ENCODE assay signal across 9 mouse cellular contexts in the genomic region with DNA sequence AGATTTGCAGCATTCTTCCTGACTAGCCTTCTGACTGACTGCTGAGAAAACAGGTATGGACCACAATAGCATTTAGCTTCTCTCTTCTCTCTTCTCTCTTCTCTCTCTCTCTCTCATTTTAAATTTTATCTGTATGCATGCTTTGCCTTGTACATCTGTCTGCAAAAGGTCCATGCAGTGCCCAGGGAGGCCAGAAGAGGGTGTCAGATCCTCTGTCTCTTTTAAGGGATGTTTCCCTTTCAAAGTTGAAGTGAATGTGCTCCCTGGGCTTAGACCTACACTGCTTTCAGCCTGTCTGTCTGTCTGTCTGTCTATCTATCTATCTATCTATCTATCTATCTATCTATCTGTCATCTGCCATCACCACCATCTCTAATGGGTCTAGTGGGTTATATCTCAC. TPM values are rescaled to one million over a fixed set of nuclear protein-coding genes. Genes with fewer than 3 reads are reported as not detected.
DNase-seq lines count a peak whose midpoint lies in the region; ATAC-seq and TF ChIP-seq lines count a peak whose summit lies in the region.
"Had no signal": no experiment of that assay in that cellular context is flagged by ENCODE, and none has a peak within 500 bp of the region (broad histone marks: within the 10 kb centered on the region; RNA-seq: fewer than 3 reads in every experiment).

No protein-coding gene starts in this region.

- H3K4me1 ChIP-seq in embryonic facial prominence, embryonic 10.5 days, result peaks cover 17% of the 10 kb centered on the region
- H3K4me1 ChIP-seq in forebrain, embryonic 10.5 days, result peaks cover 7% of the 10 kb centered on the region
- H3K4me1 ChIP-seq: midbrain, embryonic 12.5 days had no signal

- intact Hi-C loops in left cerebral cortex, adult 2 months (cut with DNase I), result no loop called here
- intact Hi-C loops in left cerebral cortex, postnatal 10 days (cut with DNase I), result no loop called here

- ATAC-seq in frontal cortex, adult (ENCODE audit: low TSS enrichment), result peak; percentile 62
- ATAC-seq in erythroid progenitor cell, adult 5-6 weeks (replicated peaks; ENCODE audit: low FRiP score, poor library complexity, severe bottlenecking), result no peak

- DNase-seq in frontal cortex, postnatal 10 days (ENCODE audit: low spot score in 2 of 2), result no peak
- DNase-seq in left cerebral cortex, adult 2 months (ENCODE audit: extremely low spot score in 1 of 2, low spot score in 2 of 2), result no peak
- DNase-seq in left cerebral cortex, postnatal 10 days (ENCODE audit: extremely low spot score in 1 of 2, low spot score in 2 of 2), result no peak
- peak; percentile 23 to 37 for DNase-seq in B cell, adult 2 months
- peak; percentile 37 for DNase-seq in embryonic facial prominence, embryonic 10.5 days (ENCODE audit: low spot score)
- DNase-seq in forebrain, embryonic 10.5 days (ENCODE audit: extremely low spot score, low spot score), result no peak

- no peaks in the 10 kb centered on the region for H3K9me3 ChIP-seq in embryonic facial prominence, embryonic 10.5 days
- no peaks in the 10 kb centered on the region for H3K9me3 ChIP-seq in forebrain, embryonic 10.5 days
- H3K9me3 ChIP-seq: midbrain, embryonic 12.5 days had no signal

- H3K27ac ChIP-seq in left cerebral cortex, adult 2 months, result no peak overlapping the region
- no peak overlapping the region for H3K27ac ChIP-seq in embryonic facial prominence, embryonic 10.5 days (replicated peaks)
- H3K27ac ChIP-seq in forebrain, embryonic 10.5 days, result no peak overlapping the region
- H3K27ac ChIP-seq: midbrain, embryonic 12.5 days had no signal

- peaks cover 16% of the 10 kb centered on the region; the same call in 1 of the 2 replicates for H3K27me3 ChIP-seq in embryonic facial prominence, embryonic 10.5 days (replicated peaks; ENCODE audit: low read depth, poor library complexity, severe bottlenecking)
- H3K27me3 ChIP-seq in forebrain, embryonic 10.5 days (ENCODE audit: poor library complexity, severe bottlenecking), result peaks cover 8% of the 10 kb centered on the region; the same call in 1 of the 2 replicates
- H3K27me3 ChIP-seq: midbrain, embryonic 12.5 days had no signal

- H3K36me3 ChIP-seq in embryonic facial prominence, embryonic 10.5 days (replicated peaks), result no peaks in the 10 kb centered on the region
- H3K36me3 ChIP-seq in forebrain, embryonic 10.5 days (replicated peaks), result no peaks in the 10 kb centered on the region
- H3K36me3 ChIP-seq: midbrain, embryonic 12.5 days had no signal

- H3K4me3 ChIP-seq in left cerebral cortex, adult 2 months, result no peak overlapping the region
- no peak overlapping the region for H3K4me3 ChIP-seq in embryonic facial prominence, embryonic 10.5 days
- no peak overlapping the region for H3K4me3 ChIP-seq in forebrain, embryonic 10.5 days
- H3K4me3 ChIP-seq: midbrain, embryonic 12.5 days had no signal

- peak; percentile 48 for TF ChIP-seq CTCF in left cerebral cortex, adult 2 months (IDR thresholded peaks at IDR 0.05)

RNA-seq across cellular contexts. Expression of gene Trabd2b, which starts 8.9 kb away (rescaled TPM):
- total RNA-seq in left cerebral cortex, adult 2 months (2021), result 1 to 10 TPM; 4.8 to 6.7 TPM
- 1 to 10 TPM; 2.8 to 3.1 TPM for total RNA-seq in left cerebral cortex, postnatal 10 days (2021)
- 0.80 and 0.81 TPM in 2 replicates for polyA plus RNA-seq in embryonic facial prominence, embryonic 10.5 days (2016; fragmentation: Nextera tagmentation; extraction: Ambion mirVana)
- not detected in 2 replicates for total RNA-seq in erythroid progenitor cell, adult 5-6 weeks (2015; ENCODE audit: low replicate concordance)
- total RNA-seq in erythroid progenitor cell, adult 5-6 weeks (2017; ENCODE audit: low replicate concordance), result not detected in 2 replicates
- polyA plus RNA-seq in forebrain, embryonic 10.5 days (2016; fragmentation: Nextera tagmentation; extraction: Ambion mirVana), result 1.00 and 1.0 TPM in 2 replicates

Comparison
In these comparisons a context has a peak if more than half of its experiments do, and no peak if none do; other contexts are left out.
1. DNase-seq: peak in B cell, adult 2 months (2 of 2) and embryonic facial prominence, embryonic 10.5 days (single experiment); none in frontal cortex, postnatal 10 days (0 of 2), left cerebral cortex, adult 2 months (0 of 2), left cerebral cortex, postnatal 10 days (0 of 2) and forebrain, embryonic 10.5 days (single experiment).